Mouse (Mus musculus): Measurements from ENCODE around the gene Sgms1. TPM values are rescaled to one million over a fixed set of nuclear protein-coding genes. Genes with fewer than 3 reads are reported as not detected.

The Sgms1 gene
- polyA plus RNA-seq, 1 experiment from 2014 or later, result 26.2 TPM

GRCm38 (mm10) chr19:32296863-32297262 lies 92.7 kb downstream of the Sgms1 start:
- H3K27me3 ChIP-seq, result no peaks in the 10 kb centered on the region
- in situ Hi-C loops (cut with MboI; ENCODE audit: low pct_unique_long_range_greater_than_20kb), result no loop called here
- CTCF ChIA-PET, result interaction anchor here (1.3 kb wide), 1 partner anchor 9 kb away, joined by 4 read pairs; no protein-coding TSS in a partner anchor
- TF ChIP-seq CTCF (IDR thresholded peaks at IDR 0.05), result no peak
- no peak for ATAC-seq
- DNase-seq (ENCODE audit: low read depth, low spot score), result no peak
- POLR2A ChIA-PET, result no interaction called here

GRCm38 (mm10) chr19:32295581-32295980 lies 93.9 kb downstream of the Sgms1 start:
- H3K27me3 ChIP-seq, result no peaks in the 10 kb centered on the region
- in situ Hi-C loops (cut with MboI; ENCODE audit: low pct_unique_long_range_greater_than_20kb), result no loop called here
- no peak for TF ChIP-seq CTCF (IDR thresholded peaks at IDR 0.05)
- CTCF ChIA-PET, result interaction anchor here (0.8 kb wide), 1 partner anchor 9 kb away, joined by 3 read pairs; no protein-coding TSS in a partner anchor
- ATAC-seq (no peak), DNase-seq (ENCODE audit: low read depth, low spot score) (no peak)
- POLR2A ChIA-PET, result no interaction called here

- peak; percentile 69 for ATAC-seq
- ChIA-PET POLR2A (interaction anchor here (0.7 to 0.9 kb wide), 2 partner anchors 43 to 96 kb away, joined by 4 read pairs; partner anchors contain the start of gene Sgms1), CTCF (interaction anchor here (0.7 to 2.3 kb wide), 11 partner anchors 10 to 175 kb away, joined by 3 to 9 read pairs (median 3); no protein-coding TSS in a partner anchor)
- in situ Hi-C loops (cut with MboI; ENCODE audit: low pct_unique_long_range_greater_than_20kb), result no loop called here
- no peak for DNase-seq (ENCODE audit: low read depth, low spot score)
- no peak for TF ChIP-seq CTCF (IDR thresholded peaks at IDR 0.05)
- H3K27me3 ChIP-seq, result no peaks in the 10 kb centered on the region
Observed at GRCm38 (mm10) chr19:32292782-32293776, 96.4 kb downstream of the Sgms1 start.

- no peak for DNase-seq (ENCODE audit: low read depth, low spot score)
- ChIA-PET CTCF (interaction anchor here (0.8 to 2.3 kb wide), 5 partner anchors 11 to 32 kb away, joined by 3 to 6 read pairs (median 3); no protein-coding TSS in a partner anchor), POLR2A (no interaction called here)
- in situ Hi-C loops (cut with MboI; ENCODE audit: low pct_unique_long_range_greater_than_20kb), result no loop called here
- peak; percentile 87 for ATAC-seq
- TF ChIP-seq CTCF (IDR thresholded peaks at IDR 0.05), result no peak
- no peaks in the 10 kb centered on the region for H3K27me3 ChIP-seq
Observed at GRCm38 (mm10) chr19:32292067-32292739, 97.3 kb downstream of the Sgms1 start.

GRCm38 (mm10) chr19:32291130-32291529 lies 98.4 kb downstream of the Sgms1 start:
- ChIA-PET CTCF (interaction anchor here (1.2 to 2.3 kb wide), 2 partner anchors 10 to 17 kb away, joined by 4 to 6 read pairs; no protein-coding TSS in a partner anchor), POLR2A (interaction anchor here (0.7 kb wide), 1 partner anchor 99 kb away, joined by 3 read pairs; no protein-coding TSS in a partner anchor)
- no peak for ATAC-seq
- in situ Hi-C loops (cut with MboI; ENCODE audit: low pct_unique_long_range_greater_than_20kb), result no loop called here
- DNase-seq (ENCODE audit: low read depth, low spot score), result no peak
- TF ChIP-seq CTCF (IDR thresholded peaks at IDR 0.05), result no peak
- no peaks in the 10 kb centered on the region for H3K27me3 ChIP-seq

- in situ Hi-C loops (cut with MboI; ENCODE audit: low pct_unique_long_range_greater_than_20kb), result no loop called here
- no peak for TF ChIP-seq CTCF (IDR thresholded peaks at IDR 0.05)
- DNase-seq (ENCODE audit: low read depth, low spot score) (no peak), ATAC-seq (no peak)
- ChIA-PET CTCF (no interaction called here), POLR2A (no interaction called here)
- no peaks in the 10 kb centered on the region for H3K27me3 ChIP-seq
Observed at GRCm38 (mm10) chr19:32288895-32289294, 100.6 kb downstream of the Sgms1 start.

GRCm38 (mm10) chr19:32287839-32288238 lies 101.7 kb downstream of the Sgms1 start:
- ChIA-PET POLR2A (interaction anchor here (0.5 kb wide), 1 partner anchor 90 kb away, joined by 3 read pairs; no protein-coding TSS in a partner anchor), CTCF (interaction anchor here (0.8 kb wide), 1 partner anchor 14 kb away, joined by 3 read pairs; no protein-coding TSS in a partner anchor)
- H3K27me3 ChIP-seq, result no peaks in the 10 kb centered on the region
- ATAC-seq, result no peak
- in situ Hi-C loops (cut with MboI; ENCODE audit: low pct_unique_long_range_greater_than_20kb), result no loop called here
- no peak for TF ChIP-seq CTCF (IDR thresholded peaks at IDR 0.05)
- DNase-seq (ENCODE audit: low read depth, low spot score), result no peak

GRCm38 (mm10) chr19:32285455-32285831 lies 104.1 kb downstream of the Sgms1 start:
- ChIA-PET CTCF (interaction anchor here (0.9 kb wide), 1 partner anchor 15 kb away, joined by 3 read pairs; no protein-coding TSS in a partner anchor), POLR2A (no interaction called here)
- no peak for DNase-seq (ENCODE audit: low read depth, low spot score)
- in situ Hi-C loops (cut with MboI; ENCODE audit: low pct_unique_long_range_greater_than_20kb), result no loop called here
- no peaks in the 10 kb centered on the region for H3K27me3 ChIP-seq
- TF ChIP-seq CTCF (IDR thresholded peaks at IDR 0.05), result no peak
- peak; percentile 44 for ATAC-seq

GRCm38 (mm10) chr19:32284681-32285454 lies 104.6 kb downstream of the Sgms1 start:
- ATAC-seq (peak; percentile 76), DNase-seq (ENCODE audit: low read depth, low spot score) (no peak)
- POLR2A ChIA-PET, result no interaction called here
- no peak for TF ChIP-seq CTCF (IDR thresholded peaks at IDR 0.05)
- CTCF ChIA-PET, result no interaction called here
- H3K27me3 ChIP-seq, result no peaks in the 10 kb centered on the region
- in situ Hi-C loops (cut with MboI; ENCODE audit: low pct_unique_long_range_greater_than_20kb), result no loop called here

- DNase-seq (ENCODE audit: low read depth, low spot score) (no peak), ATAC-seq (no peak)
- CTCF ChIA-PET, result interaction anchor here (1.1 to 1.7 kb wide), 4 partner anchors 9 to 91 kb away, joined by 3 to 6 read pairs (median 4); no protein-coding TSS in a partner anchor
- in situ Hi-C loops (cut with MboI; ENCODE audit: low pct_unique_long_range_greater_than_20kb), result no loop called here
- TF ChIP-seq CTCF (IDR thresholded peaks at IDR 0.05), result no peak
- H3K27me3 ChIP-seq, result no peaks in the 10 kb centered on the region
- POLR2A ChIA-PET, result interaction anchor here (0.6 kb wide), 1 partner anchor 207 kb away, joined by 3 read pairs; no protein-coding TSS in a partner anchor
Observed at GRCm38 (mm10) chr19:32281917-32282316, 107.6 kb downstream of the Sgms1 start.

Measured in Patski (cell line).